Mouse (Mus musculus): ENCODE results near the gene Gpr137.
"Not testable (repeated sequence)": the region's sequence is repeated elsewhere in the genome, so short reads cannot be mapped to it uniquely, and the experiment has no call there.

Gene Gpr137

DNA sequence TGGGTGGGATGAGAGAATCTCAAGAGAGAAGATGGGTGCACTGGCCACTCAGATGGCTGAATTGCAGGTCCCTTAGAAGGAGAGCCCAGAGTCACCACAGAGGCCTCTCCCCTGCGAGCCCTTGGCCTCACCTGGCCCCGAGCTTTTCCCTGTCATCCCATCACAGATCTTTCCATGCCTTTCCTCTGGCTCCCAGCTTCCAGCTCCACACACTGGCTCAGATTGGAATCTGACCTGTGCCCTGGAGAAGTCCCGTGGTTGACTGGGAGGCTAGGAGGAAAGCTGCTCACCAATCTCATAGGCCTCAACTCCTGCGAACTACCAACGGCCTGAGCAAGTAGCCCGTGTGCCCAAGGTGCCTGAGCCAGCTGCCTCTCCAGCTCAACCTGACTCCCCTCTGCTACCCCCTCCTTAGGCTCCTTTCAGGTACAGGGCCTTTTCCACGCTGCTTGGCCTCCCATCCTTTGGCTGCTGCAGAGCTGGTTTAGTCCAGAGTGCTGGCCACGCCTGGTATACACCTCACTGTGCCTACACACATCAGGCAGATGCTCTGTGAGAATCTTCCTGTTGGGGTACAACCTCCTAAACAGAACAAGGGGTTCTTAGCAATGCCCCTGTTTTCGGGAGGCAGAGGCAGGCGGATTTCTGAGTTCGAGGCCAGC is 36.7 kb downstream of the Gpr137 start:
- DNase-seq (ENCODE audit: low read depth): no peak

DNA sequence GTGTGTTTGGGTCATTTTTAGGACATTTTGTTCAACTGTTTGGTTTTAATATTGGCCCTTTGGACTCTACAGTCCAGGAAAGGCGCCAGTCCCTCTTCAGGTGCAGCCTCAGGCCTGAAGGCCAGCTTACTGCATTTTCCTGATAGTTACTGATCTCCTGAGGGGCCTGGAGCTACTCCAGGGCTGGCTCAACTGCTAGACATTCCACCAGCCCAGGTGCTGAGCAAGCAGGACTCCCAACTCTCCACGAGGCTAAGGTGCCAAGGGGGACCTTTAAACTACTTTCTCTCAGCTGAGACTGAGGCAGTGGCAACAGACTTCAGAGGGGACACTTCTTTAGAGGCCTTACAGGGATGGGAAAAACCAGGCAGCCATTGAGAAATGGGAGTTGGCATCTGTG is 37.4 kb downstream of the Gpr137 start:
- no peak for DNase-seq (ENCODE audit: low read depth)

DNA sequence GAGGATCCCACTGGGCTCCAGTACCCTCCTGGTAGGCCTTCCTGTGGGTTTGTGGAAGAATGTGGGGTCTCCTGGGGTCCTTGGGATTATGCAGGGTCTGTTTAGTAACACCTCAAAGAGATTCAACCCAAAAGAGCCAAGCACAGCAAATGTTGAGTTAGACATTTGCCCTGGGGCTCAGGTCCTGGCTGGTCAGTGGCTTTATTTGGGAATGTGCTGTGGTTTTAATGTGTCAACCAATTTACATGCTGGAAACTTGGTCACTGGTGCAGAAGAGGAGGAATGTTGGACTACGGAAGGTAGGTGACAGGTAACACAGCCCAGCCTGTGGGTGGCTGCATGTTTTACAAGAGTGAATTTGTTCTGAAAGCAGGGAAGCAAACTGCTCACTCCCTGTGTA is 39.2 kb downstream of the Gpr137 start:
- no peak for DNase-seq (ENCODE audit: low read depth)

DNA sequence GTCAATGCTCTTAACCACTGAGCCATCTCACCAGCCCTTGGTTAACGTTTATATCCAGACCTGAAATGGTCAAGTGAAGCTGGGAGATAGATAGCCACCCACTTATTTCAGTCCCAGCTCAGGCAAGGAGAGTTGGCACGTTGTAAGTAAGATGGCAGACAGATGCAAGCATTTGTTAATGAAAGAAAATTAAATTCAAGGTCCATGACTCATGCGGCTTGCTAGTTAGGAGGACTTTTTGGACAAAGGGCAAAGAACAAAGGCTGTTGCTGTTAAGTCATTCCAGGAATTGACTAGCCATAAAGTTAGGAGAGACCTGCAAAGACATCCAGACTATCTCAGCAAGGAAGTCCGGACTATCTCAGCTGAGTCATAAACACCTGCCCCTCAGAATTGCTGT is 42.6 kb downstream of the Gpr137 start:
- DNase-seq (ENCODE audit: low read depth): no peak

DNA sequence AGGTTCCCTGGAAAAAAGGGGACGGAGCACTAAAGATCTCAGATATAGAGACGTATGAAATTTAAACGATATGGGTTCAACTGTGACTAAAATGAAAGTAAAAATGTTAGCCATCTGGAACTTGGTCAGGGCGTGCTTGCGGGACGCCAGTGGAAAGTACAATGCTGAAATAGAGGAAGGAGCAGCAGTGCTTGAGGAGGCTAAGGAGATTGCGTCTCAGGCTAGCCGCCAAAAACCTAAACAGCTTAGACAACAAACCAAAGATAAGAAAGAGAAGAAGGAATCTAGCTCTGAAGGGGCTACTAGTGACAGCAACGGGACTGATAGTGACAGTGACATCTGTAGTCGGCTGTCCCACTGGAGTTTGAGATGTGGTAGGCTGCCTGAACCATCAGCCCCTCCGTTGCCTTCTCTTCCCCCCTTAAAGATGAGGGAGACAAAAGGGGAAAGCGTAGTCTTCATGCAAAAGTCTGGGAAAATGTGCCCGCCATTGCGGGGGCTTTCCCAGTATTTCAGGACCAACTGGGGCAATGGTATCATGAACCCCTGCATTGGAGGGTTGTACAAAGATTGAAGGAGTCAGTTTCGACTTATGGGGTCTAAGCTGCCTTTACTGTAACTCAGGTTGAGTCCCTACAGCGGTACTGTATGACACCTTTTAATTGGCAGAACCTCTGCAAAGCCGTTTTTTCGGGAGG is 46.5 kb downstream of the Gpr137 start:
- DNase-seq (ENCODE audit: low read depth): not testable (repeated sequence)

DNA sequence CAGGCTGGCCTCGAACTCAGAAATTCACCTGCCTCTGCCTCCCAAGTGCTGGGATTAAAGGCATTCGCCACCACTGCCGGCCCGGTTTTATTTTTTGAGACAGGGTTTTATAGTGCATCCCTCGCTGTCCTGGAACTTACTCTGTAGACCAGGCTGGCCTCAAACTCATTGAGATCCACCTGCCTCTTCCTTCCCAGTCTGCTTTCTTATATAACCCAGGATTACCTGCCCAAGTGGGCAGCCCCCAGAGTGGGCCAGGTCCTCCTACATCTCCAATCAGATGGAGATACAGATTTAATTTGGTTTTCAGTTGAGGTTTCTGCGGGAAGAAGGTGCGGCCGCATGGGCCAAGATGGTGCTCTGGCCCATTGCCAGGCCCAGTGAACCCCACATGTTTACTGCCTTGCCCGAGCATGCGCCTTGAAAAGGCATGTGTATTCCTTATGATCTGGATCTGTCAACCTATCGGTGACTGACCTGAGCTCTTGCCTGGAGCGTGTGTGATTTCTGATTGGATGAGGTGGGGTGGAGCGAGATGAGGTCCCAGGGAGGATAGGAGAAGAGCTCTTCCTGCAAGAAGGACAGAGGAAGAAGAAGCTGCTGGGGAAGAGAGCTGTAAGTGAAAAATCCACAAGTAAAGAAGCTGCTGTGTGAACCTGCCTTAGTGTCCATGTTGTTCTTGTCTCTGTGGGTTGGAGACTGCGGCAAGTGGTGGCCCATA is 48.4 kb downstream of the Gpr137 start:
- DNase-seq (ENCODE audit: low read depth): no peak

DNA sequence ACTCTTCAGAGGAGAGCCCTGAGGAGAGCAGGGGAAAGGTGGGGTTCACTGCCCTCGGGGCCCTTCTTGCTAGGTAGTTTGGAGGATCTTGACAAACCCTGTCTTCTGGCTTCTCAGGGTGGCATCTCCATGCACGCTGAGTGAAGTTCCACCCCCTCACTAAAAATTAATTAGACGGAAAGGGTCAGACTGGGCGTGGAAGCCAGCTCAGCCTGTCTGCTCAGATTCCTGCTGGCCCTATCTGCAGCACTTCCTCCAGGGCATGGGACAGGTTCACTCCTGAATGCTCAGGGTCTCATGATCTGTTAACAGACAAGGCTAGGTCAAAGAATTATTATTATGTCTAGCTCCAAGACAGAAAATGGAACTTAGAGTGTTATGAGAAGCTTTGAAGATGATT is 49.8 kb downstream of the Gpr137 start:
- no peak for DNase-seq (ENCODE audit: low read depth)
